Mouse (Mus musculus) neural tube, embryonic 15.5 days (tissue): ENCODE measurements around the gene Otx2. TPM values are rescaled to one million over a fixed set of nuclear protein-coding genes. Genes with fewer than 3 reads are reported as not detected.

ENCODE experiments used
- ATAC-seq: fragments of 200-750 bp; cut with Nextera tagmentation; 2 replicates; pipeline ENCODE4 v1.8.0; 2017; ENCODE audit warnings: mild to moderate bottlenecking, moderate TSS enrichment, moderate library complexity; ENCODE audit not compliant: low FRiP score
- H3K27ac ChIP-seq: fragments of 300-500 bp; sonication (generic); replicated peaks from 2 replicates; pipeline ENCODE4 v1.5.1; 2015; ENCODE audit warnings: mild to moderate bottlenecking, inconsistent platforms
- H3K27me3 ChIP-seq: fragments of 300-500 bp; sonication (generic); replicated peaks from 2 replicates; pipeline ENCODE4 v1.6.1; 2015; ENCODE audit warnings: inconsistent platforms
- H3K36me3 ChIP-seq: fragments of 300-500 bp; sonication (generic); 2 replicates; pipeline ENCODE4 v1.6.1; 2015; ENCODE audit warnings: inconsistent platforms
- H3K4me1 ChIP-seq: fragments of 300-500 bp; sonication (generic); 2 replicates; pipeline ENCODE4 v1.6.1; 2015; ENCODE audit warnings: inconsistent platforms
- H3K4me2 ChIP-seq: fragments of 300-500 bp; sonication (generic); 2 replicates; pipeline ENCODE4 v1.6.1; 2015; ENCODE audit warnings: inconsistent platforms, mild to moderate bottlenecking, moderate library complexity
- H3K4me3 ChIP-seq: fragments of 300-500 bp; sonication (generic); replicated peaks from 2 replicates; pipeline ENCODE4 v1.5.1; 2015; ENCODE audit warnings: mild to moderate bottlenecking, inconsistent platforms
- H3K9ac ChIP-seq: fragments of 300-500 bp; sonication (generic); replicated peaks from 2 replicates; pipeline ENCODE4 v1.6.1; 2015; ENCODE audit warnings: mild to moderate bottlenecking, inconsistent platforms
- H3K9me3 ChIP-seq: fragments of 300-500 bp; sonication (generic); replicated peaks from 2 replicates; pipeline ENCODE4 v1.6.1; 2016; ENCODE audit warnings: inconsistent platforms
- WGBS: fragments of 180-500 bp; shearing (Covaris S2); methylation state at CpG from one replicate; pipeline ENCODE4 v1.1.7; 2015; ENCODE audit warnings: mixed read lengths; 5-methylcytosine and 5-hydroxymethylcytosine counted together
- polyA plus RNA-seq: library from polyadenylated mRNA; unstranded; fragments of >200 nt; fragmentation: Nextera tagmentation; extraction: Ambion mirVana; gene quantifications from 2 replicates; pipeline ENCODE4 v1.2.1, GENCODE M21; 2015

Gene Otx2
- polyA plus RNA-seq, 1 experiment from 2014 or later: 0.14 TPM

GRCm38 (mm10) chr14:48657241-48657640, 16.4 kb downstream of the Otx2 start:
- ATAC-seq: no peak
- Histone ChIP-seq H3K27me3 (peaks cover 98% of the 10 kb centered on the region), H3K36me3 (no peaks in the 10 kb centered on the region), H3K27ac (no peak overlapping the region), H3K9ac (no peak overlapping the region), H3K9me3 (no peaks in the 10 kb centered on the region), H3K4me2 (no peak overlapping the region), H3K4me3 (no peak overlapping the region), H3K4me1 (no peaks in the 10 kb centered on the region)
- WGBS: 72% methylated on average over 6 of the region's 6 CpGs

- no peak overlapping the region for H3K4me2 ChIP-seq
- H3K27me3 ChIP-seq: peaks cover 98% of the 10 kb centered on the region
- no peak for ATAC-seq
- H3K9ac ChIP-seq: no peak overlapping the region
- no peak overlapping the region for H3K4me3 ChIP-seq
- no peak overlapping the region for H3K27ac ChIP-seq
- H3K9me3 ChIP-seq: no peaks in the 10 kb centered on the region
- H3K4me1 ChIP-seq: peaks cover 1% of the 10 kb centered on the region
- WGBS: 32% methylated on average over 4 of the region's 4 CpGs
- H3K36me3 ChIP-seq: no peaks in the 10 kb centered on the region
Measured at GRCm38 (mm10) chr14:48656711-48657110, 16.9 kb downstream of the Otx2 start.

- Histone ChIP-seq H3K27ac (no peak overlapping the region), H3K9me3 (no peaks in the 10 kb centered on the region), H3K36me3 (no peaks in the 10 kb centered on the region), H3K4me3 (no peak overlapping the region), H3K27me3 (peaks cover 98% of the 10 kb centered on the region), H3K4me1 (peaks cover 5% of the 10 kb centered on the region), H3K4me2 (no peak overlapping the region), H3K9ac (no peak overlapping the region)
- WGBS: 4% methylated on average over 21 of the region's 21 CpGs
- no peak for ATAC-seq
Measured at GRCm38 (mm10) chr14:48655792-48656550, 17.6 kb downstream of the Otx2 start.

GRCm38 (mm10) chr14:48655073-48655791, 18.4 kb downstream of the Otx2 start:
- Histone ChIP-seq H3K4me1 (peaks cover 5% of the 10 kb centered on the region), H3K9ac (no peak overlapping the region), H3K4me2 (no peak overlapping the region), H3K36me3 (no peaks in the 10 kb centered on the region), H3K27ac (no peak overlapping the region), H3K9me3 (no peaks in the 10 kb centered on the region), H3K4me3 (no peak overlapping the region), H3K27me3 (peaks cover 97% of the 10 kb centered on the region)
- WGBS: under 1% methylated on average over 33 of the region's 33 CpGs
- ATAC-seq: no peak

GRCm38 (mm10) chr14:48654551-48655072, 19.0 kb downstream of the Otx2 start:
- under 1% methylated on average over 20 of the region's 20 CpGs for WGBS
- Histone ChIP-seq H3K27ac (no peak overlapping the region), H3K9me3 (no peaks in the 10 kb centered on the region), H3K4me2 (no peak overlapping the region), H3K9ac (no peak overlapping the region), H3K36me3 (no peaks in the 10 kb centered on the region), H3K4me3 (no peak overlapping the region), H3K4me1 (peaks cover 5% of the 10 kb centered on the region), H3K27me3 (peaks cover 95% of the 10 kb centered on the region)
- ATAC-seq: no peak

- H3K27me3 ChIP-seq: peaks cover 88% of the 10 kb centered on the region
Measured at GRCm38 (mm10) chr14:48653676-48654510, 19.7 kb downstream of the Otx2 start.

GRCm38 (mm10) chr14:48653081-48653480, 20.5 kb downstream of the Otx2 start:
- WGBS: 59% methylated on average over 3 of the region's 3 CpGs
- Histone ChIP-seq H3K4me2 (no peak overlapping the region), H3K9me3 (no peaks in the 10 kb centered on the region), H3K27ac (no peak overlapping the region), H3K36me3 (no peaks in the 10 kb centered on the region), H3K4me1 (peaks cover 5% of the 10 kb centered on the region), H3K27me3 (peaks cover 85% of the 10 kb centered on the region), H3K9ac (no peak overlapping the region), H3K4me3 (no peak overlapping the region)
- no peak for ATAC-seq

More at GRCm38 (mm10) chr14:48653676-48654510, 19.7 kb downstream of the Otx2 start:
- H3K4me1 ChIP-seq: peaks cover 5% of the 10 kb centered on the region
- H3K9me3 ChIP-seq: no peaks in the 10 kb centered on the region
- no peak overlapping the region for H3K27ac ChIP-seq
- ATAC-seq: no peak
- no peak overlapping the region for H3K4me3 ChIP-seq
- no peak overlapping the region for H3K9ac ChIP-seq
- H3K4me2 ChIP-seq: no peak overlapping the region
- no peaks in the 10 kb centered on the region for H3K36me3 ChIP-seq
- WGBS: 2% methylated on average over 22 of the region's 22 CpGs

- Histone ChIP-seq H3K9ac (no peak overlapping the region), H3K27ac (no peak overlapping the region), H3K36me3 (no peaks in the 10 kb centered on the region), H3K4me3 (no peak overlapping the region), H3K4me2 (no peak overlapping the region), H3K27me3 (peaks cover 76% of the 10 kb centered on the region), H3K4me1 (peaks cover 5% of the 10 kb centered on the region), H3K9me3 (no peaks in the 10 kb centered on the region)
- 6% methylated on average over 12 of the region's 12 CpGs for WGBS
- no peak for ATAC-seq
Measured at GRCm38 (mm10) chr14:48652256-48652655, 21.4 kb downstream of the Otx2 start.

GRCm38 (mm10) chr14:48651471-48652211, 22.0 kb downstream of the Otx2 start:
- Histone ChIP-seq H3K27me3 (peaks cover 74% of the 10 kb centered on the region), H3K9me3 (no peaks in the 10 kb centered on the region), H3K36me3 (no peaks in the 10 kb centered on the region), H3K27ac (no peak overlapping the region), H3K4me2 (no peak overlapping the region; the same call in 1 of the 2 replicates), H3K4me1 (peaks cover 5% of the 10 kb centered on the region), H3K9ac (no peak overlapping the region), H3K4me3 (no peak overlapping the region)
- WGBS: 2% methylated on average over 26 of the region's 26 CpGs
- no peak; the same call in 1 of the 2 replicates for ATAC-seq

- Histone ChIP-seq H3K36me3 (no peaks in the 10 kb centered on the region), H3K4me2 (no peak overlapping the region), H3K4me3 (no peak overlapping the region), H3K4me1 (no peaks in the 10 kb centered on the region), H3K27ac (no peak overlapping the region), H3K27me3 (0 out of 2 replicates have a peak, but pooled peaks cover 3% of the 10 kb centered on the region), H3K9ac (no peak overlapping the region), H3K9me3 (no peaks in the 10 kb centered on the region)
- 77% methylated on average over 12 of the region's 12 CpGs for WGBS
- no peak for ATAC-seq
Measured at GRCm38 (mm10) chr14:48641462-48642395, 31.9 kb downstream of the Otx2 start.
